ENCODE assay signal across 8 mouse cellular contexts in genomic region chr11:120228116-120228890, GRCm38 (mm10). TPM values are rescaled to one million over a fixed set of nuclear protein-coding genes. Genes with fewer than 3 reads are reported as not detected.
A peak's percentile ranks its signal among the peaks of the same experiment; 100 is the strongest.
DNase-seq lines count a peak whose midpoint lies in the region; ATAC-seq and TF ChIP-seq lines count a peak whose summit lies in the region.

No protein-coding gene starts in this region.

- H3K36me3 ChIP-seq in limb, embryonic 13.5 days, result no peaks in the 10 kb centered on the region

- ATAC-seq in cerebellum, adult (ENCODE audit: insufficient number of reproducible peaks, low FRiP score, low TSS enrichment), result no peak
- no peak for ATAC-seq in limb, embryonic 13.5 days (ENCODE audit: low FRiP score, low read depth)
- ATAC-seq in erythroblast, adult 5-6 weeks (replicated peaks; ENCODE audit: low FRiP score, poor library complexity, severe bottlenecking), result no peak

- H3K27ac ChIP-seq in limb, embryonic 13.5 days, result peak overlapping the region; percentile 93

- H3K9me3 ChIP-seq in limb, embryonic 13.5 days, result no peaks in the 10 kb centered on the region

- H3K4me2 ChIP-seq in limb, embryonic 13.5 days (replicated peaks), result peak overlapping the region; percentile 99

- TF ChIP-seq POLR2A in brain, embryonic 14.5 days (IDR thresholded peaks at IDR 0.05; ENCODE audit: borderline replicate concordance, extremely low read depth, insufficient read depth, insufficient read length, poor library complexity, severe bottlenecking), result no peak

- 32% methylated on average over 9 of the region's 9 CpGs for WGBS in limb, embryonic 13.5 days

- no peak for TF ChIP-seq CTCF in brain, embryonic 14.5 days (IDR thresholded peaks at IDR 0.05; ENCODE audit: borderline replicate concordance, extremely low read depth, insufficient read depth, insufficient read length)

- H3K27me3 ChIP-seq in limb, embryonic 13.5 days, result no peaks in the 10 kb centered on the region; the same call in 1 of the 2 replicates

- H3K4me3 ChIP-seq in limb, embryonic 13.5 days, result peak overlapping the region; percentile 92

- H3K9ac ChIP-seq in limb, embryonic 13.5 days, result peak overlapping the region; percentile 99

- peak; percentile 29 for DNase-seq in cerebellum, adult 11-12 months
- peak; percentile 20 for DNase-seq in brain, embryonic 14.5 days (ENCODE audit: low read depth)
- peak; percentile 16 for DNase-seq in heart, postnatal 4 days
- no peak for DNase-seq in frontal cortex, postnatal 14 days (ENCODE audit: low spot score in 2 of 2)
- DNase-seq in thymus, postnatal 4 days, result no peak

- peaks cover 78% of the 10 kb centered on the region for H3K4me1 ChIP-seq in limb, embryonic 13.5 days

RNA-seq across cellular contexts. Expression of gene Bahcc1, which starts 4.4 kb away (rescaled TPM):
- 29.0 and 47.0 TPM in 2 replicates for polyA plus RNA-seq in brain, embryonic 14.5 days (2012; rRNA removed)
- total RNA-seq in heart, postnatal 4 days (2021), result 10 to 100 TPM; 14.1 to 16.5 TPM
- polyA plus RNA-seq in limb, embryonic 13.5 days (2015; fragmentation: Nextera tagmentation; extraction: Ambion mirVana), result 12.7 and 13.8 TPM in 2 replicates
- 2.1 and 3.3 TPM in 2 replicates for total RNA-seq in erythroblast, adult 5-6 weeks (2015; ENCODE audit: low replicate concordance)
- 0.84 and 2.0 TPM in 2 replicates for total RNA-seq in erythroblast, adult 5-6 weeks (2017; ENCODE audit: low replicate concordance)

Comparison
In these comparisons a context has a peak if more than half of its experiments do, and no peak if none do; other contexts are left out.
1. DNase-seq: peak in cerebellum, adult 11-12 months (single experiment), brain, embryonic 14.5 days (single experiment) and heart, postnatal 4 days (single experiment); none in frontal cortex, postnatal 14 days (0 of 2) and thymus, postnatal 4 days (single experiment).